Mouse (Mus musculus) heart, embryonic 13.5 days (tissue): ENCODE measurements at regions not wholly inside any gene's neighbourhood (a gene's known extent, or its start where the extent isn't known, plus 50 kb on each side); places are given as distances from the start of the nearest gene placed in this dataset.

Experiments
- ATAC-seq: fragments of 200-750 bp; cut with Nextera tagmentation; 2 replicates; pipeline ENCODE4 v1.8.0; 2017; ENCODE audit warnings: moderate TSS enrichment; ENCODE audit not compliant: insufficient number of reproducible peaks, low FRiP score, low TSS enrichment; ENCODE audit errors: extremely low read depth
- H3K27ac ChIP-seq: fragments of 300-500 bp; sonication (generic); replicated peaks from 2 replicates; pipeline ENCODE4 v1.5.1; 2015; ENCODE audit warnings: moderate library complexity, mild to moderate bottlenecking, inconsistent platforms
- H3K27me3 ChIP-seq: fragments of 300-500 bp; sonication (generic); replicated peaks from 2 replicates; pipeline ENCODE4 v1.6.1; 2015; ENCODE audit warnings: mild to moderate bottlenecking, inconsistent platforms
- H3K36me3 ChIP-seq: fragments of 300-500 bp; sonication (generic); 2 replicates; pipeline ENCODE4 v1.6.1; 2015; ENCODE audit warnings: mild to moderate bottlenecking, inconsistent platforms
- H3K4me1 ChIP-seq: fragments of 300-500 bp; sonication (generic); 2 replicates; pipeline ENCODE4 v1.6.1; 2015; ENCODE audit warnings: inconsistent platforms
- H3K4me2 ChIP-seq: fragments of 300-500 bp; sonication (generic); 2 replicates; pipeline ENCODE4 v1.6.1; 2015; ENCODE audit warnings: inconsistent platforms, mild to moderate bottlenecking, moderate library complexity
- H3K4me3 ChIP-seq: fragments of 300-500 bp; sonication (generic); 2 replicates; pipeline ENCODE4 v1.5.1; 2015; ENCODE audit warnings: moderate library complexity, mild to moderate bottlenecking, inconsistent platforms
- H3K9ac ChIP-seq: fragments of 300-500 bp; sonication (generic); 2 replicates; pipeline ENCODE4 v1.6.1; 2015; ENCODE audit warnings: inconsistent platforms, mild to moderate bottlenecking, moderate library complexity
- H3K9me3 ChIP-seq: fragments of 300-500 bp; sonication (generic); 2 replicates; pipeline ENCODE4 v1.6.1; 2016; ENCODE audit warnings: inconsistent platforms
- WGBS: fragments of 180-500 bp; shearing (Covaris S2); methylation state at CpG from one replicate; pipeline ENCODE4 v1.1.7; 2015; ENCODE audit warnings: mixed read lengths; 5-methylcytosine and 5-hydroxymethylcytosine counted together

- Histone ChIP-seq H3K9ac (no peak overlapping the region), H3K36me3 (no peaks in the 10 kb centered on the region), H3K9me3 (no peaks in the 10 kb centered on the region), H3K27ac (no peak overlapping the region), H3K27me3 (no peaks in the 10 kb centered on the region), H3K4me1 (no peaks in the 10 kb centered on the region), H3K4me2 (no peak overlapping the region), H3K4me3 (no peak overlapping the region)
- no peak for ATAC-seq
Observed at GRCm38 (mm10) chr10:26540189-26540588, 164.4 kb upstream of the L3mbtl3 start.

GRCm38 (mm10) chr10:26544061-26544460 is 168.3 kb upstream of the L3mbtl3 start:
- no peaks in the 10 kb centered on the region for H3K4me1 ChIP-seq
- H3K9ac ChIP-seq = no peak overlapping the region
- 79% methylated on average over 1 of the region's 1 CpGs for WGBS
- no peaks in the 10 kb centered on the region for H3K9me3 ChIP-seq
- H3K36me3 ChIP-seq = no peaks in the 10 kb centered on the region
- no peak overlapping the region for H3K4me3 ChIP-seq
- ATAC-seq = no peak
- no peak overlapping the region for H3K27ac ChIP-seq
- H3K27me3 ChIP-seq = no peaks in the 10 kb centered on the region
- H3K4me2 ChIP-seq = no peak overlapping the region

- H3K27me3 ChIP-seq = no peaks in the 10 kb centered on the region
- 44% methylated on average over 1 of the region's 1 CpGs for WGBS
- no peak overlapping the region for H3K27ac ChIP-seq
- no peak overlapping the region for H3K4me2 ChIP-seq
- ATAC-seq = no peak
- H3K4me1 ChIP-seq = no peaks in the 10 kb centered on the region
- no peaks in the 10 kb centered on the region for H3K36me3 ChIP-seq
- H3K9ac ChIP-seq = no peak overlapping the region
- no peaks in the 10 kb centered on the region for H3K9me3 ChIP-seq
- H3K4me3 ChIP-seq = no peak overlapping the region
Observed at GRCm38 (mm10) chr10:26544796-26545195, 169.0 kb upstream of the L3mbtl3 start.

GRCm38 (mm10) chr10:26556246-26556645 is 180.5 kb upstream of the L3mbtl3 start:
- Histone ChIP-seq H3K27ac (no peak overlapping the region), H3K9me3 (no peaks in the 10 kb centered on the region), H3K36me3 (no peaks in the 10 kb centered on the region), H3K4me1 (no peaks in the 10 kb centered on the region), H3K27me3 (no peaks in the 10 kb centered on the region), H3K4me3 (no peak overlapping the region), H3K4me2 (no peak overlapping the region), H3K9ac (no peak overlapping the region)
- 80% methylated on average over 8 of the region's 8 CpGs for WGBS
- ATAC-seq = no peak

- no peaks in the 10 kb centered on the region for H3K9me3 ChIP-seq
- ATAC-seq = no peak
- no peaks in the 10 kb centered on the region for H3K36me3 ChIP-seq
- H3K27ac ChIP-seq = no peak overlapping the region
- H3K4me3 ChIP-seq = no peak overlapping the region
- H3K9ac ChIP-seq = no peak overlapping the region
- H3K4me1 ChIP-seq = peaks cover 5% of the 10 kb centered on the region
- H3K4me2 ChIP-seq = no peak overlapping the region
- 37% methylated on average over 1 of the region's 1 CpGs for WGBS
- no peaks in the 10 kb centered on the region for H3K27me3 ChIP-seq
Observed at GRCm38 (mm10) chr10:26558118-26558517, 182.3 kb upstream of the L3mbtl3 start.

GRCm38 (mm10) chr10:26559323-26559722 is 183.6 kb upstream of the L3mbtl3 start:
- Histone ChIP-seq H3K36me3 (no peaks in the 10 kb centered on the region), H3K4me3 (no peak overlapping the region), H3K4me1 (peaks cover 15% of the 10 kb centered on the region), H3K4me2 (no peak overlapping the region), H3K27me3 (no peaks in the 10 kb centered on the region), H3K27ac (no peak overlapping the region), H3K9ac (no peak overlapping the region), H3K9me3 (no peaks in the 10 kb centered on the region)
- WGBS = 69% methylated on average over 4 of the region's 4 CpGs
- no peak for ATAC-seq

- no peak for ATAC-seq
- no peak overlapping the region for H3K4me2 ChIP-seq
Observed at GRCm38 (mm10) chr10:26560456-26560855, 184.7 kb upstream of the L3mbtl3 start.

GRCm38 (mm10) chr10:26564462-26564861 is 188.7 kb upstream of the L3mbtl3 start:
- Histone ChIP-seq H3K4me1 (peaks cover 15% of the 10 kb centered on the region), H3K4me3 (no peak overlapping the region), H3K4me2 (peak overlapping the region; percentile 31), H3K9ac (no peak overlapping the region), H3K36me3 (no peaks in the 10 kb centered on the region), H3K9me3 (no peaks in the 10 kb centered on the region), H3K27me3 (no peaks in the 10 kb centered on the region), H3K27ac (no peak overlapping the region)
- ATAC-seq = no peak
- WGBS = 55% methylated on average over 11 of the region's 11 CpGs

More at GRCm38 (mm10) chr10:26560456-26560855, 184.7 kb upstream of the L3mbtl3 start:
- Histone ChIP-seq H3K4me1 (peaks cover 15% of the 10 kb centered on the region), H3K27me3 (no peaks in the 10 kb centered on the region), H3K36me3 (no peaks in the 10 kb centered on the region), H3K9ac (no peak overlapping the region), H3K9me3 (no peaks in the 10 kb centered on the region), H3K27ac (no peak overlapping the region), H3K4me3 (no peak overlapping the region)
- WGBS = 74% methylated on average over 4 of the region's 4 CpGs

GRCm38 (mm10) chr10:26567613-26568012 is 185.6 kb upstream of the Arhgap18 start:
- H3K27me3 ChIP-seq = no peaks in the 10 kb centered on the region
- WGBS = 69% methylated on average over 4 of the region's 4 CpGs
- no peak overlapping the region for H3K4me3 ChIP-seq
- ATAC-seq = no peak
- H3K9ac ChIP-seq = no peak overlapping the region
- no peak overlapping the region for H3K4me2 ChIP-seq
- no peak overlapping the region for H3K27ac ChIP-seq
- H3K4me1 ChIP-seq = peaks cover 15% of the 10 kb centered on the region
- no peaks in the 10 kb centered on the region for H3K9me3 ChIP-seq
- H3K36me3 ChIP-seq = no peaks in the 10 kb centered on the region

- no peak for ATAC-seq
- Histone ChIP-seq H3K4me1 (no peaks in the 10 kb centered on the region), H3K9me3 (no peaks in the 10 kb centered on the region), H3K27me3 (no peaks in the 10 kb centered on the region), H3K4me3 (no peak overlapping the region), H3K9ac (no peak overlapping the region), H3K36me3 (no peaks in the 10 kb centered on the region), H3K27ac (no peak overlapping the region), H3K4me2 (peak overlapping the region; percentile 43)
- 67% methylated on average over 5 of the region's 5 CpGs for WGBS
Observed at GRCm38 (mm10) chr10:26570468-26570867, 182.8 kb upstream of the Arhgap18 start.

- Histone ChIP-seq H3K27ac (no peak overlapping the region), H3K36me3 (no peaks in the 10 kb centered on the region), H3K9me3 (no peaks in the 10 kb centered on the region), H3K4me3 (no peak overlapping the region), H3K27me3 (no peaks in the 10 kb centered on the region), H3K4me1 (no peaks in the 10 kb centered on the region), H3K9ac (no peak overlapping the region), H3K4me2 (no peak overlapping the region)
- 57% methylated on average over 1 of the region's 1 CpGs for WGBS
- no peak for ATAC-seq
Observed at GRCm38 (mm10) chr10:26571377-26571776, 181.8 kb upstream of the Arhgap18 start.

GRCm38 (mm10) chr10:26576153-26576552 is 177.1 kb upstream of the Arhgap18 start:
- 76% methylated on average over 3 of the region's 3 CpGs for WGBS
- no peaks in the 10 kb centered on the region for H3K4me1 ChIP-seq
- no peak for ATAC-seq

More at GRCm38 (mm10) chr10:26576153-26576552, 177.1 kb upstream of the Arhgap18 start:
- no peak overlapping the region for H3K4me2 ChIP-seq
- H3K27ac ChIP-seq = no peak overlapping the region
- H3K4me3 ChIP-seq = no peak overlapping the region
- no peak overlapping the region for H3K9ac ChIP-seq
- H3K27me3 ChIP-seq = no peaks in the 10 kb centered on the region
- no peaks in the 10 kb centered on the region for H3K9me3 ChIP-seq
- no peaks in the 10 kb centered on the region for H3K36me3 ChIP-seq
